15 mouse cellular contexts compared by ENCODE assay signal in genomic region chr6:94655818-94656478, GRCm38 (mm10). TPM values are rescaled to one million over a fixed set of nuclear protein-coding genes. Genes with fewer than 3 reads are reported as not detected.
DNase-seq lines count a peak whose midpoint lies in the region; ATAC-seq and TF ChIP-seq lines count a peak whose summit lies in the region.
"Had no signal": no experiment of that assay in that cellular context is flagged by ENCODE, and none has a peak within 500 bp of the region (broad histone marks: within the 10 kb centered on the region; RNA-seq: fewer than 3 reads in every experiment).

No protein-coding gene starts in this region.

- H3K27ac ChIP-seq in kidney, embryonic 15.5 days: 0 out of 2 replicates have a peak overlapping the region, but pooled peaks have one; percentile 30
- no peak overlapping the region for H3K27ac ChIP-seq in MEL (ENCODE audit: control insufficient read depth, low read depth, low read length)
- H3K27ac ChIP-seq in hindbrain, postnatal 0 days: peak overlapping the region; percentile 45
- H3K27ac ChIP-seq in intestine, postnatal 0 days (ENCODE audit: low read depth, low read length): no peak overlapping the region
- H3K27ac ChIP-seq: embryonic facial prominence, embryonic 13.5 days; heart, adult 2 months; layer of hippocampus, adult 2 months; liver, embryonic 12.5 days had no signal

- no peak overlapping the region for H3K9ac ChIP-seq in kidney, embryonic 15.5 days
- no peak overlapping the region for H3K9ac ChIP-seq in MEL (ENCODE audit: control insufficient read depth, low read depth, low read length, poor library complexity, severe bottlenecking)
- H3K9ac ChIP-seq in hindbrain, postnatal 0 days (replicated peaks; ENCODE audit: low read length): no peak overlapping the region
- H3K9ac ChIP-seq in intestine, postnatal 0 days (ENCODE audit: low read depth, low read length): no peak overlapping the region
- H3K9ac ChIP-seq: embryonic facial prominence, embryonic 13.5 days; liver, embryonic 12.5 days had no signal

- H3K4me2 ChIP-seq in kidney, embryonic 15.5 days: no peak overlapping the region
- no peak overlapping the region for H3K4me2 ChIP-seq in hindbrain, postnatal 0 days (ENCODE audit: low read depth, low read length)
- no peak overlapping the region for H3K4me2 ChIP-seq in intestine, postnatal 0 days (replicated peaks; ENCODE audit: low read depth)
- H3K4me2 ChIP-seq: embryonic facial prominence, embryonic 13.5 days; liver, embryonic 12.5 days had no signal

- H3K4me1 ChIP-seq in kidney, embryonic 15.5 days: peaks cover 85% of the 10 kb centered on the region
- no peaks in the 10 kb centered on the region for H3K4me1 ChIP-seq in MEL (ENCODE audit: control insufficient read depth in 1 of 2, insufficient read depth in 2 of 2, low read length in 2 of 2)
- H3K4me1 ChIP-seq in hindbrain, postnatal 0 days (ENCODE audit: insufficient read depth, low read length): peaks cover 16% of the 10 kb centered on the region
- peaks cover 2% of the 10 kb centered on the region; the same call in 1 of the 2 replicates for H3K4me1 ChIP-seq in intestine, postnatal 0 days (replicated peaks; ENCODE audit: control insufficient read depth, insufficient read depth, low read length)
- H3K4me1 ChIP-seq: liver, embryonic 12.5 days had no signal

- 33% methylated on average over 5 of the region's 5 CpGs for WGBS in kidney, embryonic 15.5 days
- WGBS in hindbrain, postnatal 0 days: 31% methylated on average over 5 of the region's 5 CpGs
- 39% methylated on average over 5 of the region's 5 CpGs for WGBS in intestine, postnatal 0 days

- DNase-seq in kidney, postnatal 14 days: no peak
- DNase-seq in MEL (ENCODE audit: low read depth, low spot score) (no peak), adipocyte (ENCODE audit: low spot score) (peak; percentile 58)
- DNase-seq in hindbrain, postnatal 0 days (ENCODE audit: low spot score): peak; percentile 79
- no peak for DNase-seq in right cerebral cortex, postnatal 36 days (ENCODE audit: low spot score in 2 of 2)
- DNase-seq: cerebellum, adult 9-11 months; heart, adult 2 months; kidney, adult 9 months; thymus, adult 2 months had no signal

- no peak for TF ChIP-seq RAD21 in MEL (IDR thresholded peaks at IDR 0.05; ENCODE audit: low read depth, low read length)

- ATAC-seq in kidney, embryonic 15.5 days (replicated peaks; ENCODE audit: low FRiP score): 0 out of 2 replicates have a peak, but pooled peaks have one; percentile 19
- ATAC-seq in hindbrain, postnatal 0 days: peak; percentile 72
- no peak for ATAC-seq in intestine, postnatal 0 days
- no peak for ATAC-seq in granulocyte monocyte progenitor cell, adult 5-6 weeks (replicated peaks; ENCODE audit: poor library complexity, severe bottlenecking)
- ATAC-seq: liver, embryonic 12.5 days had no signal

- peak; percentile 46 to 65; a peak in 2 of 4 replicates for TF ChIP-seq EP300 in MEL (IDR thresholded peaks at IDR 0.05; ENCODE audit: low read depth in 1 of 2, low read length in 2 of 2)

- TF ChIP-seq POLR2A in MEL (IDR thresholded peaks at IDR 0.05; ENCODE audit: control insufficient read depth in 1 of 2, insufficient read depth in 1 of 2, low read depth in 1 of 2, low read length in 2 of 2, poor library complexity in 1 of 2): no peak

- no peaks in the 10 kb centered on the region for H3K27me3 ChIP-seq in kidney, embryonic 15.5 days
- H3K27me3 ChIP-seq in MEL (ENCODE audit: control insufficient read depth in 1 of 2, insufficient read depth in 2 of 2, low read length in 2 of 2): no peaks in the 10 kb centered on the region
- no peaks in the 10 kb centered on the region; the same call in 1 of the 2 replicates for H3K27me3 ChIP-seq in hindbrain, postnatal 0 days (ENCODE audit: insufficient read depth, low read length)
- H3K27me3 ChIP-seq in intestine, postnatal 0 days (replicated peaks; ENCODE audit: control insufficient read depth, insufficient read depth, low read length): no peaks in the 10 kb centered on the region

- no peak for TF ChIP-seq CTCF in MEL (IDR thresholded peaks at IDR 0.05 in 2 of 3, conservative IDR thresholded peaks at IDR 0.05 in 1 of 3; ENCODE audit: control insufficient read depth in 1 of 3, insufficient read depth in 1 of 3, low read depth in 2 of 3, low read length in 3 of 3, poor library complexity in 1 of 3, severe bottlenecking in 1 of 3)
- TF ChIP-seq CTCF in hindbrain, postnatal 0 days (IDR thresholded peaks at IDR 0.05; ENCODE audit: low read depth): no peak
- TF ChIP-seq CTCF in intestine, postnatal 0 days (IDR thresholded peaks at IDR 0.05; ENCODE audit: low read depth): no peak

- H3K9me3 ChIP-seq in kidney, embryonic 15.5 days (replicated peaks): no peaks in the 10 kb centered on the region
- no peaks in the 10 kb centered on the region for H3K9me3 ChIP-seq in MEL (replicated peaks; ENCODE audit: insufficient read depth, low read length)
- H3K9me3 ChIP-seq in hindbrain, postnatal 0 days (ENCODE audit: low read length): no peaks in the 10 kb centered on the region
- H3K9me3 ChIP-seq in intestine, postnatal 0 days (ENCODE audit: control insufficient read depth): no peaks in the 10 kb centered on the region
- H3K9me3 ChIP-seq: embryonic facial prominence, embryonic 13.5 days; liver, embryonic 12.5 days had no signal

- H3K36me3 ChIP-seq in kidney, embryonic 15.5 days: no peaks in the 10 kb centered on the region
- no peaks in the 10 kb centered on the region for H3K36me3 ChIP-seq in MEL (ENCODE audit: control insufficient read depth in 1 of 2, insufficient read depth in 2 of 2, low read length in 2 of 2)
- no peaks in the 10 kb centered on the region; the same call in 1 of the 2 replicates for H3K36me3 ChIP-seq in hindbrain, postnatal 0 days (ENCODE audit: insufficient read depth, low read length)
- H3K36me3 ChIP-seq in intestine, postnatal 0 days (ENCODE audit: control insufficient read depth, insufficient read depth): peaks cover 6% of the 10 kb centered on the region; the same call in 1 of the 2 replicates
- H3K36me3 ChIP-seq: liver, embryonic 12.5 days had no signal

- H3K79me2 ChIP-seq in MEL (ENCODE audit: control insufficient read depth, insufficient read depth, low read length, poor library complexity): no peaks in the 10 kb centered on the region

- H3K4me3 ChIP-seq in kidney, embryonic 15.5 days (replicated peaks): no peak overlapping the region
- no peak overlapping the region for H3K4me3 ChIP-seq in MEL (ENCODE audit: control insufficient read depth in 1 of 2, insufficient read depth in 1 of 2, low read depth in 2 of 2, low read length in 2 of 2)
- no peak overlapping the region for H3K4me3 ChIP-seq in hindbrain, postnatal 0 days (ENCODE audit: low read length)
- H3K4me3 ChIP-seq in intestine, postnatal 0 days (ENCODE audit: low read depth, low read length): no peak overlapping the region
- H3K4me3 ChIP-seq: embryonic facial prominence, embryonic 13.5 days; heart, adult 2 months; layer of hippocampus, adult 2 months; liver, embryonic 12.5 days had no signal

TF ChIP-seq in MEL, 35 proteins besides CTCF, POLR2A, EP300 and RAD21 (continues in another document):
- TF ChIP-seq MYB (IDR thresholded peaks at IDR 0.05; ENCODE audit: low read depth, low read length) (no peak), ZKSCAN1 (IDR thresholded peaks at IDR 0.05; ENCODE audit: low read depth, low read length) (no peak), E2F4 (IDR thresholded peaks at IDR 0.05; ENCODE audit: borderline replicate concordance, low read depth, low read length) (no peak), ELF1 (IDR thresholded peaks at IDR 0.05; ENCODE audit: low read depth, low read length) (no peak), TAL1 (IDR thresholded peaks at IDR 0.05; ENCODE audit: low read length) (no peak), UBTF (IDR thresholded peaks at IDR 0.05; ENCODE audit: borderline replicate concordance, insufficient read depth, low read depth, low read length) (no peak), MAFK (IDR thresholded peaks at IDR 0.05; ENCODE audit: borderline replicate concordance, low read depth, low read length) (no peak), MAX (IDR thresholded peaks at IDR 0.05; ENCODE audit: low read length) (no peak), RCOR1 (IDR thresholded peaks at IDR 0.05; ENCODE audit: low read depth, low read length) (peak; percentile 96), NELFE (IDR thresholded peaks at IDR 0.05; ENCODE audit: low read depth, low read length) (no peak), NRF1 (IDR thresholded peaks at IDR 0.05; ENCODE audit: insufficient read depth, low read depth, low read length, poor library complexity, severe bottlenecking) (no peak), CHD2 (IDR thresholded peaks at IDR 0.05; ENCODE audit: low read length) (no peak), BHLHE40 (IDR thresholded peaks at IDR 0.05; ENCODE audit: borderline replicate concordance, low read depth, low read length) (peak; percentile 21; the same call in 1 of the 2 replicates), MYC (IDR thresholded peaks at IDR 0.05; ENCODE audit: low read depth, low read length) (no peak), CHD1 (IDR thresholded peaks at IDR 0.05; ENCODE audit: low read depth, low read length) (no peak), USF1 (IDR thresholded peaks at IDR 0.05; ENCODE audit: low read depth, low read length) (no peak), TBP (IDR thresholded peaks at IDR 0.05; ENCODE audit: low read depth, low read length) (no peak), GABPA (IDR thresholded peaks at IDR 0.05; ENCODE audit: low read depth, low read length) (no peak), POLR2AphosphoS2 (IDR thresholded peaks at IDR 0.05; ENCODE audit: low read length) (no peak), TCF12 (IDR thresholded peaks at IDR 0.05; ENCODE audit: low read depth, low read length) (peak; percentile 64; the same call in 1 of the 2 replicates), ETS1 (IDR thresholded peaks at IDR 0.05; ENCODE audit: low read depth, low read length) (no peak), MEF2A (IDR thresholded peaks at IDR 0.05; ENCODE audit: extremely low read depth, insufficient replicate concordance, low read depth, low read length, poor library complexity, severe bottlenecking) (no peak), GATA1 (IDR thresholded peaks at IDR 0.05; ENCODE audit: low read depth, low read length) (peak; percentile 72)

RNA-seq across cellular contexts. Expression of gene Lrig1, which starts 44.0 kb away (rescaled TPM):
- 7.3 and 8.1 TPM in 2 replicates for polyA plus RNA-seq in kidney, embryonic 15.5 days (2015; fragmentation: Nextera tagmentation; extraction: Ambion mirVana)
- 0.52 and 0.58 TPM in 2 replicates for total RNA-seq in MEL (2012; rRNA removed)
- under 1 TPM in 1 of 2 experiments, not detected in 1; 0.75 TPM for polyA plus RNA-seq in MEL (2012; ENCODE audit: insufficient read depth in 1 of 2, insufficient read length in 2 of 2, low read depth in 1 of 2, low replicate concordance in 2 of 2, missing spikeins in 1 of 2)
- total RNA-seq in hindbrain, postnatal 0 days (2014; rRNA removed): 131 and 146 TPM in 2 replicates
- polyA plus RNA-seq in hindbrain, postnatal 0 days (2015; fragmentation: Nextera tagmentation; extraction: Ambion mirVana): 23.0 and 27.8 TPM in 2 replicates
- polyA plus RNA-seq in intestine, postnatal 0 days (2015; fragmentation: Nextera tagmentation; extraction: Ambion mirVana): 13.3 and 13.4 TPM in 2 replicates
- 0.37 and 2.0 TPM in 2 replicates for total RNA-seq in granulocyte monocyte progenitor cell, adult 5-6 weeks (2014; fragmentation: Nextera tagmentation)
- total RNA-seq in granulocyte monocyte progenitor cell, adult 5-6 weeks (2017): not detected in 2 replicates

Comparison
In these comparisons a context has a peak if more than half of its experiments do, and no peak if none do; other contexts are left out.
1. ATAC-seq: peak in kidney, embryonic 15.5 days (single experiment) and hindbrain, postnatal 0 days (single experiment); none in intestine, postnatal 0 days (single experiment) and granulocyte monocyte progenitor cell, adult 5-6 weeks (single experiment).
2. H3K27ac ChIP-seq: peak in kidney, embryonic 15.5 days (single experiment) and hindbrain, postnatal 0 days (single experiment); none in MEL (single experiment) and intestine, postnatal 0 days (single experiment).
3. DNase-seq: peak in adipocyte (single experiment) and hindbrain, postnatal 0 days (single experiment); none in kidney, postnatal 14 days (single experiment), MEL (single experiment) and right cerebral cortex, postnatal 36 days (0 of 2).